Mouse (Mus musculus): ENCODE measurements around the gene Cux2. TPM values are rescaled to one million over a fixed set of nuclear protein-coding genes. Genes with fewer than 3 reads are reported as not detected.

Gene Cux2
- polyA plus RNA-seq, 1 experiment from 2014 or later, result 7.1 TPM

GRCm38 (mm10) chr5:122043567-122043966 is 6.3 kb downstream of the Cux2 start:
- Histone ChIP-seq H3K4me2 (no peak overlapping the region), H3K9ac (ENCODE audit: low read depth, low read length) (no peak overlapping the region), H3K36me3 (ENCODE audit: control insufficient read depth, insufficient read depth, low read length) (no peaks in the 10 kb centered on the region), H3K4me3 (ENCODE audit: low read depth, low read length) (no peak overlapping the region), H3K27me3 (ENCODE audit: control insufficient read depth, insufficient read depth, low read length) (peaks cover 21% of the 10 kb centered on the region), H3K4me1 (ENCODE audit: control insufficient read depth, insufficient read depth, low read length) (peaks cover 15% of the 10 kb centered on the region), H3K27ac (ENCODE audit: low read depth, low read length) (no peak overlapping the region), H3K9me3 (replicated peaks; ENCODE audit: control insufficient read depth, low read length) (no peaks in the 10 kb centered on the region)
- ATAC-seq (replicated peaks; ENCODE audit: insufficient number of reproducible peaks, low FRiP score, low TSS enrichment), result no peak
- WGBS (ENCODE audit: insufficient replicate concordance), result 72% methylated on average over 11 of the region's 11 CpGs

GRCm38 (mm10) chr5:122035278-122035677 is 14.6 kb downstream of the Cux2 start:
- H3K27ac ChIP-seq (ENCODE audit: low read depth, low read length), result no peak overlapping the region
- WGBS (ENCODE audit: insufficient replicate concordance), result 81% methylated on average over 5 of the region's 5 CpGs
- no peak overlapping the region for H3K4me2 ChIP-seq
- H3K4me1 ChIP-seq (ENCODE audit: control insufficient read depth, insufficient read depth, low read length), result peaks cover 6% of the 10 kb centered on the region; the same call in 1 of the 2 replicates
- no peaks in the 10 kb centered on the region for H3K27me3 ChIP-seq (ENCODE audit: control insufficient read depth, insufficient read depth, low read length)
- no peak for ATAC-seq (replicated peaks; ENCODE audit: insufficient number of reproducible peaks, low FRiP score, low TSS enrichment)
- no peak overlapping the region for H3K9ac ChIP-seq (ENCODE audit: low read depth, low read length)
- peaks cover 10% of the 10 kb centered on the region for H3K36me3 ChIP-seq (ENCODE audit: control insufficient read depth, insufficient read depth, low read length)
- H3K4me3 ChIP-seq (ENCODE audit: low read depth, low read length), result no peak overlapping the region
- peaks cover 6% of the 10 kb centered on the region; the same call in 1 of the 2 replicates for H3K9me3 ChIP-seq (replicated peaks; ENCODE audit: control insufficient read depth, low read length)

GRCm38 (mm10) chr5:122033167-122033478 is 16.8 kb downstream of the Cux2 start:
- H3K4me2 ChIP-seq, result no peak overlapping the region
- H3K4me3 ChIP-seq (ENCODE audit: low read depth, low read length), result no peak overlapping the region
- H3K9me3 ChIP-seq (replicated peaks; ENCODE audit: control insufficient read depth, low read length), result peaks cover 6% of the 10 kb centered on the region; the same call in 1 of the 2 replicates
- no peaks in the 10 kb centered on the region for H3K27me3 ChIP-seq (ENCODE audit: control insufficient read depth, insufficient read depth, low read length)
- no peak overlapping the region for H3K9ac ChIP-seq (ENCODE audit: low read depth, low read length)
- no peak for ATAC-seq (replicated peaks; ENCODE audit: insufficient number of reproducible peaks, low FRiP score, low TSS enrichment)
- no peak overlapping the region for H3K27ac ChIP-seq (ENCODE audit: low read depth, low read length)
- 65% methylated on average over 4 of the region's 4 CpGs for WGBS (ENCODE audit: insufficient replicate concordance)
- H3K4me1 ChIP-seq (ENCODE audit: control insufficient read depth, insufficient read depth, low read length), result peaks cover 6% of the 10 kb centered on the region; the same call in 1 of the 2 replicates
- H3K36me3 ChIP-seq (ENCODE audit: control insufficient read depth, insufficient read depth, low read length), result peaks cover 10% of the 10 kb centered on the region

GRCm38 (mm10) chr5:122032471-122033166 is 17.3 kb downstream of the Cux2 start:
- ATAC-seq (replicated peaks; ENCODE audit: insufficient number of reproducible peaks, low FRiP score, low TSS enrichment), result no peak
- WGBS (ENCODE audit: insufficient replicate concordance), result 76% methylated on average over 19 of the region's 19 CpGs
- Histone ChIP-seq H3K4me2 (no peak overlapping the region), H3K27ac (ENCODE audit: low read depth, low read length) (no peak overlapping the region), H3K4me1 (ENCODE audit: control insufficient read depth, insufficient read depth, low read length) (peaks cover 6% of the 10 kb centered on the region; the same call in 1 of the 2 replicates), H3K9me3 (replicated peaks; ENCODE audit: control insufficient read depth, low read length) (peaks cover 6% of the 10 kb centered on the region; the same call in 1 of the 2 replicates), H3K36me3 (ENCODE audit: control insufficient read depth, insufficient read depth, low read length) (peaks cover 6% of the 10 kb centered on the region), H3K4me3 (ENCODE audit: low read depth, low read length) (no peak overlapping the region), H3K27me3 (ENCODE audit: control insufficient read depth, insufficient read depth, low read length) (no peaks in the 10 kb centered on the region), H3K9ac (ENCODE audit: low read depth, low read length) (no peak overlapping the region)

- H3K4me3 ChIP-seq (ENCODE audit: low read depth, low read length), result no peak overlapping the region
- H3K4me1 ChIP-seq (ENCODE audit: control insufficient read depth, insufficient read depth, low read length), result peaks cover 6% of the 10 kb centered on the region; the same call in 1 of the 2 replicates
- H3K27me3 ChIP-seq (ENCODE audit: control insufficient read depth, insufficient read depth, low read length), result no peaks in the 10 kb centered on the region
- no peak overlapping the region for H3K27ac ChIP-seq (ENCODE audit: low read depth, low read length)
- no peak for ATAC-seq (replicated peaks; ENCODE audit: insufficient number of reproducible peaks, low FRiP score, low TSS enrichment)
- peaks cover under 1% of the 10 kb centered on the region; the same call in 1 of the 2 replicates for H3K9me3 ChIP-seq (replicated peaks; ENCODE audit: control insufficient read depth, low read length)
- peaks cover 3% of the 10 kb centered on the region for H3K36me3 ChIP-seq (ENCODE audit: control insufficient read depth, insufficient read depth, low read length)
- H3K4me2 ChIP-seq, result no peak overlapping the region
- H3K9ac ChIP-seq (ENCODE audit: low read depth, low read length), result no peak overlapping the region
- WGBS (ENCODE audit: insufficient replicate concordance), result 66% methylated on average over 12 of the region's 12 CpGs
Observed at GRCm38 (mm10) chr5:122031146-122031545, 18.8 kb downstream of the Cux2 start.

GRCm38 (mm10) chr5:122030640-122031039 is 19.3 kb downstream of the Cux2 start:
- Histone ChIP-seq H3K27me3 (ENCODE audit: control insufficient read depth, insufficient read depth, low read length) (no peaks in the 10 kb centered on the region), H3K9me3 (replicated peaks; ENCODE audit: control insufficient read depth, low read length) (no peaks in the 10 kb centered on the region), H3K4me2 (no peak overlapping the region), H3K27ac (ENCODE audit: low read depth, low read length) (no peak overlapping the region), H3K9ac (ENCODE audit: low read depth, low read length) (no peak overlapping the region), H3K4me3 (ENCODE audit: low read depth, low read length) (no peak overlapping the region), H3K4me1 (ENCODE audit: control insufficient read depth, insufficient read depth, low read length) (peaks cover 6% of the 10 kb centered on the region; the same call in 1 of the 2 replicates), H3K36me3 (ENCODE audit: control insufficient read depth, insufficient read depth, low read length) (no peaks in the 10 kb centered on the region)
- WGBS (ENCODE audit: insufficient replicate concordance), result 48% methylated on average over 11 of the region's 11 CpGs
- ATAC-seq (replicated peaks; ENCODE audit: insufficient number of reproducible peaks, low FRiP score, low TSS enrichment), result no peak

GRCm38 (mm10) chr5:122026771-122027170 is 23.1 kb downstream of the Cux2 start:
- no peak overlapping the region for H3K4me2 ChIP-seq
- WGBS (ENCODE audit: insufficient replicate concordance), result 72% methylated on average over 9 of the region's 9 CpGs

GRCm38 (mm10) chr5:122026284-122026683 is 23.6 kb downstream of the Cux2 start:
- Histone ChIP-seq H3K4me1 (ENCODE audit: control insufficient read depth, insufficient read depth, low read length) (0 out of 2 replicates have a peak, but pooled peaks cover under 1% of the 10 kb centered on the region), H3K4me3 (ENCODE audit: low read depth, low read length) (no peak overlapping the region), H3K27me3 (ENCODE audit: control insufficient read depth, insufficient read depth, low read length) (no peaks in the 10 kb centered on the region), H3K36me3 (ENCODE audit: control insufficient read depth, insufficient read depth, low read length) (no peaks in the 10 kb centered on the region), H3K27ac (ENCODE audit: low read depth, low read length) (no peak overlapping the region), H3K9ac (ENCODE audit: low read depth, low read length) (no peak overlapping the region), H3K9me3 (replicated peaks; ENCODE audit: control insufficient read depth, low read length) (peaks cover 3% of the 10 kb centered on the region; the same call in 1 of the 2 replicates), H3K4me2 (no peak overlapping the region)
- ATAC-seq (replicated peaks; ENCODE audit: insufficient number of reproducible peaks, low FRiP score, low TSS enrichment), result no peak
- 59% methylated on average over 7 of the region's 7 CpGs for WGBS (ENCODE audit: insufficient replicate concordance)

More at GRCm38 (mm10) chr5:122026771-122027170, 23.1 kb downstream of the Cux2 start:
- H3K4me1 ChIP-seq (ENCODE audit: control insufficient read depth, insufficient read depth, low read length), result peaks cover 5% of the 10 kb centered on the region; the same call in 1 of the 2 replicates
- H3K4me3 ChIP-seq (ENCODE audit: low read depth, low read length), result no peak overlapping the region
- no peaks in the 10 kb centered on the region for H3K36me3 ChIP-seq (ENCODE audit: control insufficient read depth, insufficient read depth, low read length)
- H3K9me3 ChIP-seq (replicated peaks; ENCODE audit: control insufficient read depth, low read length), result peaks cover 3% of the 10 kb centered on the region; the same call in 1 of the 2 replicates
- no peak overlapping the region for H3K27ac ChIP-seq (ENCODE audit: low read depth, low read length)
- H3K27me3 ChIP-seq (ENCODE audit: control insufficient read depth, insufficient read depth, low read length), result no peaks in the 10 kb centered on the region
- no peak overlapping the region for H3K9ac ChIP-seq (ENCODE audit: low read depth, low read length)
- ATAC-seq (replicated peaks; ENCODE audit: insufficient number of reproducible peaks, low FRiP score, low TSS enrichment), result no peak

GRCm38 (mm10) chr5:122025117-122025516 is 24.8 kb downstream of the Cux2 start:
- Histone ChIP-seq H3K4me2 (no peak overlapping the region), H3K9me3 (replicated peaks; ENCODE audit: control insufficient read depth, low read length) (peaks cover 3% of the 10 kb centered on the region; the same call in 1 of the 2 replicates), H3K4me1 (ENCODE audit: control insufficient read depth, insufficient read depth, low read length) (no peaks in the 10 kb centered on the region), H3K36me3 (ENCODE audit: control insufficient read depth, insufficient read depth, low read length) (no peaks in the 10 kb centered on the region), H3K9ac (ENCODE audit: low read depth, low read length) (no peak overlapping the region), H3K4me3 (ENCODE audit: low read depth, low read length) (no peak overlapping the region), H3K27ac (ENCODE audit: low read depth, low read length) (no peak overlapping the region), H3K27me3 (ENCODE audit: control insufficient read depth, insufficient read depth, low read length) (no peaks in the 10 kb centered on the region)
- 84% methylated on average over 11 of the region's 11 CpGs for WGBS (ENCODE audit: insufficient replicate concordance)
- ATAC-seq (replicated peaks; ENCODE audit: insufficient number of reproducible peaks, low FRiP score, low TSS enrichment), result no peak

Data from heart, embryonic 11.5 days (tissue).